Mouse (Mus musculus) testis, adult 2 months (tissue): ENCODE measurements around the gene Gtf3c5. TPM values are rescaled to one million over a fixed set of nuclear protein-coding genes. Genes with fewer than 3 reads are reported as not detected.

Source experiments
- H3K27ac ChIP-seq: fragments of 200-500 bp; 2 replicates; pipeline ENCODE4 v1.5.1; 2012; ENCODE audit warnings: low read depth, low read length; ENCODE audit not compliant: control insufficient read depth, insufficient read depth
- H3K27me3 ChIP-seq: fragments of 200-500 bp; 2 replicates; pipeline ENCODE4 v1.6.1; 2012; ENCODE audit warnings: mild to moderate bottlenecking, low read length, moderate library complexity; ENCODE audit not compliant: control insufficient read depth, insufficient read depth
- H3K36me3 ChIP-seq: fragments of 200-500 bp; 2 replicates; pipeline ENCODE4 v1.6.1; 2012; ENCODE audit warnings: mild to moderate bottlenecking, low read length; ENCODE audit not compliant: control insufficient read depth, insufficient read depth
- H3K4me1 ChIP-seq: fragments of 200-500 bp; 2 replicates; pipeline ENCODE4 v1.6.1; 2012; ENCODE audit warnings: low read length; ENCODE audit not compliant: control insufficient read depth, insufficient read depth
- H3K4me3 ChIP-seq: fragments of 200-500 bp; 2 replicates; pipeline ENCODE4 v1.5.1; 2012; ENCODE audit warnings: low read depth, mild to moderate bottlenecking, low read length, moderate library complexity, mixed read lengths; ENCODE audit not compliant: control insufficient read depth
- CTCF ChIP-seq: fragments of 200-500 bp; IDR thresholded peaks from 2 replicates; pipeline ENCODE4 v1.5.1; 2012; ENCODE audit warnings: low read depth, mild to moderate bottlenecking, inconsistent platforms, low read length, moderate library complexity; ENCODE audit not compliant: control insufficient read depth, insufficient read depth, insufficient replicate concordance
- POLR2A ChIP-seq: fragments of 200-500 bp; IDR thresholded peaks from 2 replicates; pipeline ENCODE4 v1.6.1; 2012; ENCODE audit warnings: low read depth, mild to moderate bottlenecking, inconsistent platforms, low read length, moderate library complexity; ENCODE audit not compliant: control insufficient read depth
- polyA plus RNA-seq: library from polyadenylated mRNA; depleted of rRNA; stranded (reverse); fragments of >200 nt; gene quantifications from 2 replicates; pipeline ENCODE4 v1.2.3, GENCODE M21; 2012

Gtf3c5 gene
- polyA plus RNA-seq, 1 experiment: 17.3 TPM

DNA sequence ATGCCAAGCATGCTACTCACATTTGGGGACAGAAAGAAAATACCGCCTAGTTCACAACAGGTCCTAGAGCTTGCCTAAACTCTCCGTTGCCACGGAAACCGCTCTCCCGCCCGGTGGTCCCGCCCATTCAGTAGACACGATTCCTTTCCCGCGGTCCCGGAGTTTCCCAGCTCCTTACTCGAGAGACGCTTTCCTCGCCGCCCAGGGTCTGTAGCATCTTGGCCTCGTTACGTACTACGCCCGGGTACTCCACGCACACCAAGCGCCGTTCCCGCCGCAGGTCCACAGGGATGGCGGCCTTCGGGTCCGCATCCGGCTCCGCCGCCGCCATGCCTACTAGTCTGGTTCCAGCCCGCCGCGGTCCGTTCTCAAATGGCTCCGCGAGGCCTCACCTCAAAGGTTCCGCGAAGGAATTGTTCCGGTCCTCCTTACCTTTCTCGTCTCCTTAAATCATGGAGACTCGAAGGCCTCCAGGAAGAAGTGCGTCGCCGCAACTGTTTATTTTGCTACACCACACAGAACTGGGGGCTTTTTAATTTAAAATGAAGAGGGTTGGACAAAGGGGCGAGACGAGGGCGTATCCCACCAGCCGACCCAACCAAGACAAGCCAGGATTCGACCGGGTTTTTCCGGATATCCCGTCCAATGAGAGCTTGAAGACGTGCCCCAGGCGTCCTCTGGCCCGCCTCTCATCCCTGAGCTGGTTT, 751 bp downstream of the Gtf3c5 start:
- no peaks in the 10 kb centered on the region for H3K27me3 ChIP-seq
- H3K4me3 ChIP-seq: peak overlapping the region; percentile 100
- TF ChIP-seq CTCF: no peak
- peak; percentile 71 for TF ChIP-seq POLR2A
- no peaks in the 10 kb centered on the region; the same call in none of the 2 replicates for H3K4me1 ChIP-seq
- no peaks in the 10 kb centered on the region for H3K36me3 ChIP-seq
- H3K27ac ChIP-seq: peak overlapping the region; percentile 97

DNA sequence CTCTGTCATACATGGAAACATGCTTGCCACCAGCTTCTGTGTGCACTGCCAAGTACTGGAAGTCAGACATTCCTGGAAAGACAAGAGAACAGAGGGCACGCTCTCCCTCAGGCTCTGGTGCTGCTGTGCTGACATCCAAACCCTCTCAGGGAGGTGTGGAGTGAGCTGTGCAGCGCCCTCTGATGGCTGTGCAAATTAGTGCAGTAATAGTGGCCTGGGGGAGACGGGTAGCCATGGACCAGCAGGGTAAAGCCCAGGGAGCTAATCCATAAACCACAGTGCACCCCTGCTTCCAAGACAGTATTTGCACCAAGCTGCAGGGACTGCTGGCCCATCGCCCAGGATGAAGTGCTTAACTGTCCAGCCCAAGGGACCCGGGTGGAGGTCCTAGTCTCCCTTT, 5.5 kb downstream of the Gtf3c5 start:
- Histone ChIP-seq H3K27me3 (no peaks in the 10 kb centered on the region), H3K4me1 (no peaks in the 10 kb centered on the region; the same call in 1 of the 2 replicates), H3K36me3 (peaks cover 5% of the 10 kb centered on the region), H3K4me3 (no peak overlapping the region), H3K27ac (no peak overlapping the region)
- TF ChIP-seq POLR2A (no peak), CTCF (peak; percentile 55; the same call in 1 of the 2 replicates)

DNA sequence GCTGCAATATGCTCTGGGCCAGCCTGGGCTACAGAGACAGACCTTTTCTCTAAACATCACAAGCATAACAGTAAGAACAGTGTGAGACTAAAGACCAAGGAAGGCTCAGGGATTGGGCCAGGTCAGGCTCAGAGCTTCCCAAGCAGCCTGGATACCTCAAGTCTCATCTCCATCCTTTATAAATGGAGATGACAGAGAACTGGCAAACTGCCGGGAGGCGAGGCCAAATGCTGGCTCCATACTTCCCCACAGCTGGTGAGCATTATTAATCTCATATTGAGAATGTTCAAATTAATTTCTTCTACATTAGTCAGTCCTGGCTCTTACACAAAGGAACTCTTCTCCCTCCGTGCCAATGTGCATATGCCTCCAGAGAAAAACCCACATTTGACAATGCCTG, 6.7 kb downstream of the Gtf3c5 start:
- H3K27ac ChIP-seq: no peak overlapping the region
- H3K27me3 ChIP-seq: no peaks in the 10 kb centered on the region
- no peaks in the 10 kb centered on the region for H3K4me1 ChIP-seq
- no peak overlapping the region for H3K4me3 ChIP-seq
- TF ChIP-seq CTCF: no peak
- no peak for TF ChIP-seq POLR2A
- peaks cover 6% of the 10 kb centered on the region for H3K36me3 ChIP-seq

DNA sequence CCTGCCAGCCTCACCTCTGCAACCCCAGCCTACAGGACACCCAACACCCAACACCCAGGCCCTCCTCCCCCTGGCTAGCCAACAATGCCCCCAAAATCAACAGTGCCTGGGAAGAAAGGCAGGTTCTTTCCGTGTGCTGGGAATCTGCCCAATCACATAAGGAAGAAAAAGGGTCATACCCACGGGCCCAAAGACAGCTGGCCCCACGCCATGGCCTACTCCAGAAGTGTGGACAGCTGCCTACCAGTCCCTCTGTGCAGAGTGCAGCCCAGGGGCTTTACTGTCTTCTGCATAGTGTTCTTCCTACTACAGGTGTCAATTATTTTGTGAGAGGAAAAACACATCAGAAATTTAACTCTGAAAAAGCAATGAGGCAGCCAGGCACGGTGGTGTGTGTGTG, 8.2 kb downstream of the Gtf3c5 start:
- Histone ChIP-seq H3K36me3 (peaks cover 6% of the 10 kb centered on the region), H3K4me1 (no peaks in the 10 kb centered on the region), H3K27me3 (no peaks in the 10 kb centered on the region), H3K4me3 (no peak overlapping the region), H3K27ac (no peak overlapping the region)
- TF ChIP-seq POLR2A (no peak), CTCF (no peak)

DNA sequence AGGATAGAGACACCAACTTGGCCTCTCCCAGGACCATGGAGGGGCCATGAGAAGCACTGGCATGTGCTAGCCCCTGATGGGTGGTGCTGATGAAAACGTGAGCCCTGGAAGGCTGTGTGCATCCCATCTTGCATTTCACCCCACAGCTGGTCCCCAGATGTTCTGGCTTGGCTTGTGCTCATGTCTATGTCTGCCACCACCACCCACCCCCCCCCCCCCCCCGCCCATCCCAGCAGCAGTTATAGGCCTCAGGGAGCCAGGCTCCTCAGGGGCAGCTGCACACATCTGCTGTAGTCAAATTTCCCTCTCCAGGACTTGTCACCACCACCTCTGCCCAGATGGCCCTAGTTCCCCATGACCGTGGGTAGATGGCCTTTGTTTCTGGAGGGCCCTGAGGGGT, 13.6 kb downstream of the Gtf3c5 start:
- Histone ChIP-seq H3K36me3 (peaks cover 11% of the 10 kb centered on the region), H3K27me3 (no peaks in the 10 kb centered on the region), H3K4me3 (no peak overlapping the region), H3K4me1 (no peaks in the 10 kb centered on the region), H3K27ac (no peak overlapping the region)
- no peak for TF ChIP-seq CTCF
- TF ChIP-seq POLR2A: no peak

DNA sequence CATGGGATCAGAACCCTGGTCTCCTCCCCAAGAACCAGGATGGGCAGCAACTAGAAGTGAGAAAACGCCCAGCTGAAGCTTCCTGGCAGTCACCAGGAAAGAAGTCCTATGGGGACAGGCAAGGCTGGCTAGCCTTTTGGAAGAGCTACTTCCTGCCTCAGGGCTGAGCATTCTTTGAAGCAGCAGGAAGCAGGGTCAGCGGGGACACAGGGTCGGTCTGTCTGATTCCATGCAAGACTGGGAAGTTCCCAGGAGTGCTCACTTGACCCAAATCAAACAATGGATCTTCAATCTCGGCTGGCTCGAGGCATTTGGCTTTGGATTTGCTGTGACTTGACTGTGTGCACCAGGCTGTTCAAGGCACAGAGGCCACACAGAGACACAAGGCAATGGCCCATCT, 17.0 kb downstream of the Gtf3c5 start:
- Histone ChIP-seq H3K27ac (no peak overlapping the region), H3K27me3 (no peaks in the 10 kb centered on the region), H3K4me1 (no peaks in the 10 kb centered on the region), H3K4me3 (no peak overlapping the region), H3K36me3 (peaks cover 7% of the 10 kb centered on the region)
- no peak for TF ChIP-seq POLR2A
- no peak for TF ChIP-seq CTCF

DNA sequence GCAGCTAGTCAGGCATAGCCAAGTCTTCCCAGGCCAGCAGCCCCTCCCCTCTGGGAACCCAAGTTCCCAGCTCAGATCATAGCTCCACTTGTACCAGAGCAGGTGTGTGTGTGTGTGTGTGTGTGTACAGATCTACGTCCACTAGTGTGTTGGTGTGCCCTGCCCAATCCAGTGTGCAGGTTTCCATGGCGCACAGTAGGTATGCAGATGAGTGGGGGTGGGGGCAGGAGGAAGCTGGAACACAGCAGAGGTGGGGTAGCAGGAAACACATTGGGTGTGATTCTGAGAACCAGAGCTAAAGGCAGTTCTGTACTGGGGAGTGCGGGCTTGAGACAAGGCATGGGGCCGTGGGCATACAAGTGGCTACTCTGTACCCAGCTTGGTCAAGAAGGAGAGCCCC, 19.2 kb downstream of the Gtf3c5 start:
- Histone ChIP-seq H3K36me3 (peaks cover 7% of the 10 kb centered on the region), H3K27ac (no peak overlapping the region), H3K27me3 (no peaks in the 10 kb centered on the region), H3K4me3 (no peak overlapping the region), H3K4me1 (no peaks in the 10 kb centered on the region)
- TF ChIP-seq POLR2A (no peak), CTCF (no peak)

DNA sequence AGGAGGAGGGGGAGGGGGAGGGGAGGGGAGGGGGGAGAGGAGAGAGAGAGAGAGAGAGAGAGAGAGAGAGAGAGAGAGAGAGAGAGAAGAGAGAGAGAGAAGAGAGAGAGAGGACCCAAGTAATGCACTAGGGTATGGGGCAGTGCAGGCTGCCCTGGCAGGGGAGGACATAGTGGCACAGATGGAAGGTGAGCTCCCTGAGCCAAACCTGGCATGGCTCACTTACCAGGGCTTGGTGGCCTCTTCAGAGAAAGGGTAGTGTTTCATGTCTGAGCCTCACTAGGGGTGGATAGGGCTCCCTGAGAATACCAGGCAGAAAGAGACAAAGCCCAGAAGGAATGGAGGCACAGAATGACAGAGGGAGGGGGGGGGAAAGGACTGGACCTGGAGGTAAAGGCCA, 19.7 kb downstream of the Gtf3c5 start:
- Histone ChIP-seq H3K4me3 (no peak overlapping the region), H3K4me1 (no peaks in the 10 kb centered on the region), H3K27me3 (no peaks in the 10 kb centered on the region), H3K36me3 (peaks cover 5% of the 10 kb centered on the region), H3K27ac (no peak overlapping the region)
- TF ChIP-seq POLR2A (no peak), CTCF (no peak)
